Mouse (Mus musculus) embryonic facial prominence, embryonic 10.5 days (tissue): ENCODE data around the gene Lmo3. TPM values are rescaled to one million over a fixed set of nuclear protein-coding genes. Genes with fewer than 3 reads are reported as not detected.

Source experiments
- DNase-seq: peaks from one replicate; pipeline ENCODE4 v3.0.0-alpha.2; 2017; ENCODE audit warnings: low spot score
- H3K27ac ChIP-seq: fragments of 300-500 bp; sonication (generic); replicated peaks from 2 replicates; pipeline ENCODE4 v1.5.1; 2016; ENCODE audit warnings: mild to moderate bottlenecking
- H3K27me3 ChIP-seq: fragments of 300-500 bp; sonication (generic); replicated peaks from 2 replicates; pipeline ENCODE4 v1.6.1; 2016; ENCODE audit warnings: low read depth, mild to moderate bottlenecking; ENCODE audit not compliant: poor library complexity, severe bottlenecking
- H3K36me3 ChIP-seq: fragments of 300-500 bp; sonication (generic); replicated peaks from 2 replicates; pipeline ENCODE4 v1.6.1; 2016; ENCODE audit warnings: mild to moderate bottlenecking, moderate library complexity
- H3K4me1 ChIP-seq: fragments of 300-500 bp; sonication (generic); 2 replicates; pipeline ENCODE4 v1.6.1; 2016
- H3K4me3 ChIP-seq: fragments of 300-500 bp; sonication (generic); 2 replicates; pipeline ENCODE4 v1.5.1; 2016; ENCODE audit warnings: mild to moderate bottlenecking, moderate library complexity
- H3K9me3 ChIP-seq: fragments of 300-500 bp; sonication (generic); 2 replicates; pipeline ENCODE4 v1.6.1; 2016; ENCODE audit warnings: mild to moderate bottlenecking
- WGBS: fragments of 180-500 bp; shearing (Covaris S2); methylation state at CpG from one replicate; pipeline ENCODE4 v1.1.7; 2016; 5-methylcytosine and 5-hydroxymethylcytosine counted together
- polyA plus RNA-seq: library from polyadenylated mRNA; unstranded; fragments of >200 nt; fragmentation: Nextera tagmentation; extraction: Ambion mirVana; gene quantifications from 2 replicates; pipeline ENCODE4 v1.2.1, GENCODE M21; 2016

Gene Lmo3
- polyA plus RNA-seq, 1 experiment from 2014 or later: 5.0 TPM

DNA sequence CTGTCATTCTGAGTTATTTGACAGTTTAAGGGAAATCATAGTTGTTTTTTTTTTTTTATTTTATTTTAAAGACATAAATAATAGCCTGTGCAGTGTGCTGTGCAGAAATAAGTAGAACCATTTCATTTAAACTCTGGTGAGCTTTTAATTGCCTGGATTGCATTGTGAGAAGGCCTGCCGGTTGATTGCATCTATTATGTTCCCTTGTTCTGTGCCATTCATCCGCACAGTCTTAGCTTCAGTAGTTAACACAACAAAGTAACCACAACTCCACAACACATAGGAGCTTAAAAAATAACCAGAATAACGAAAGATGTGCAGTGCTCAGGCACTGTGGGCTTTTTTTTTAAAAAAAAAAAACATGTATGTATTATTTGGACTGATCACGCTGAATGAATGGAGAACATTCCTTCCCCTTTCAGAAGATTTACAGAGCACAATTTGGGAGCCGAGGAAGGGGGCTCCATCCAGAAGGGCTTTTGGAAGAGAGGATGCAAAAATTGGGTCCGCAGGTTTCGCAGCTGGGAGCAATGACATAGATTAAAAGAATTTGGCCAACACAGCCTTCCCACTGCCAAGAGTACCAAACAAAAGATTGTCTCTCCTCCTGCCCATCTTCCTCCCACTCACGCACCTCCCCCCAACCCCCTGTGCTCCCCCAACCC, 161.8 kb downstream of the Lmo3 start:
- DNase-seq: peak; percentile 16

DNA sequence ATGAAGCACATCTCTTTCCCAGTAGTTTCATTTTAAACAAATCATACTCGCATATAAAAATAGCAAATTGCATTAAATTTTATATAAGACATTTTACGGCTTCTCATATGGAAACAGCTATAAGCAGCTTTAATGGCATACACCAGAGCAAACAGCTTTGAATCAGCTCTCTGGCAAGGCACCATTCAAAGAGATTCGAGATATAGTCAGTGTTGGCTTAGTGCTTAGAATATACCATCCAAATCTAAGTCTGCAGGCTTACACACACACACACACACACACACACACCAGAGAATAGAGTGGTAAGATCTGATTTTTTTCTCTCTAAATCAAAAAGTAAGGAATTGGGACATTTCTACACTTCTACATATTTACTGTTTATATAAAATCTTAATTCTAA, 169.7 kb downstream of the Lmo3 start:
- 91% methylated on average over 3 of the region's 3 CpGs for WGBS
- no peak overlapping the region for H3K4me3 ChIP-seq
- no peak for DNase-seq
- H3K27ac ChIP-seq: no peak overlapping the region
- H3K9me3 ChIP-seq: no peaks in the 10 kb centered on the region
- no peaks in the 10 kb centered on the region for H3K4me1 ChIP-seq
- no peaks in the 10 kb centered on the region for H3K27me3 ChIP-seq
- no peaks in the 10 kb centered on the region for H3K36me3 ChIP-seq

More for the DNA sequence above, 161.8 kb downstream of the Lmo3 start:
- peak overlapping the region; percentile 79 for H3K27ac ChIP-seq
- H3K27me3 ChIP-seq: peaks cover 39% of the 10 kb centered on the region
- H3K9me3 ChIP-seq: no peaks in the 10 kb centered on the region
- H3K4me3 ChIP-seq: peak overlapping the region; percentile 57
- no peaks in the 10 kb centered on the region for H3K36me3 ChIP-seq
- WGBS: 20% methylated on average over 8 of the region's 8 CpGs
- H3K4me1 ChIP-seq: peaks cover 39% of the 10 kb centered on the region

DNA sequence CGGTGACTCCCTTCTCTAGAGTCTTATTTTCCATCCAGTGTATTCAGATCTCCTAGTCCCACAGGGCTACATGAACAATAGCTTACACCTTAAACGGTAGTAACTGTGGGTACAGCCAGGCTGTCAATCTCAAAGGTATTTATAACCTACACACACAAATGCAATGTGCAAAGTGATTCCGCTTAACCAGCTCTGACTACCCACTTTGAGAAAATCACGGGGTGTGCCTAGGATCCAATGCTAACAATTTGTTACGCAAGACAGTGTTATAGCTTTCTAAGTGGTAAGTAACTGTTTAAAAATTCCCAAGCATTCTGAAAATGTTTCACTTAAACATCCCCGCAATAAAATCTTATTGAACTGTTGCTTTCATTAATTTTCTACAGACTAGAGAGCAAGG, 179.7 kb downstream of the Lmo3 start:
- no peak overlapping the region for H3K27ac ChIP-seq
- no peak overlapping the region for H3K4me3 ChIP-seq
- WGBS: 82% methylated on average over 6 of the region's 6 CpGs
- no peak for DNase-seq
- no peaks in the 10 kb centered on the region for H3K27me3 ChIP-seq
- H3K4me1 ChIP-seq: no peaks in the 10 kb centered on the region
- no peaks in the 10 kb centered on the region for H3K9me3 ChIP-seq
- H3K36me3 ChIP-seq: no peaks in the 10 kb centered on the region

DNA sequence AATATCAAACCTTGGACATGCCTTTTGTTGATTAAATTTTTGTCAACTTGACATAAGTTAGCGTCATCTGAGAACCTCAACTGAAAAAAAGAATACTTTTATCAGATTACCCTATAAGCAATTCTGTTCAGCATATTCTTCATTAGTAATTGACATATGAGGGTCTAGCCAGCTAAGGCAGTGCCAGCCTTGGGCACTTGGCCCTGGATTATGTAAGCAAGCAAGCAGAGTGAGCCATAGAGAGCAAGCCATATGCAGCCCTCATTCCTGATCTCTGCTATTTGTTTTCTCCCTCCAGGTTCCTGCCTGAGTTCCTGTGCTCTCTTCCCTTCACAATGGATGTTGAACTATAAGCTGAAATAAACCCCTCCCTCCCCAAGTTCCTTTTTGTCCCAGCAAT, 182.9 kb downstream of the Lmo3 start:
- no peaks in the 10 kb centered on the region for H3K36me3 ChIP-seq
- no peak overlapping the region for H3K4me3 ChIP-seq
- no peak overlapping the region for H3K27ac ChIP-seq
- DNase-seq: no peak
- H3K9me3 ChIP-seq: no peaks in the 10 kb centered on the region
- no peaks in the 10 kb centered on the region for H3K27me3 ChIP-seq
- 94% methylated on average over 1 of the region's 1 CpGs for WGBS
- no peaks in the 10 kb centered on the region for H3K4me1 ChIP-seq

DNA sequence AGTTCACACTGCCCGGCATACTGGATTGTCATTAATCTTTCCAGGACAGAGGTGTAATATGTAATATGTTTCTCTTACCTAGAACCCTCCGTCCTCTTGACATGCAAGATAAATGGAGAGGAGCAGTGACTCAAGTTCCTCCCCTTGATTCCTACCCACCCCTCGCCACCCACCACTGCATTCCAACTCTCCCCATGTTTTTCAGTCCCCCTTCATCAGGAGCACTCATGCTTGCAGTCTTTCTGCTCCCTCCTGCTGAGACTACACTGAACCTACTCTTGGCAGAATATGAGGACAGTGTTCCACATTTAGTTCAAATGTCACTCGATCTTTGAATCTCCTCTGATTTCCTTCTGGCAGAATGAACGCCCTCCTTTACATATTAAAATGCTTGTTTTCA, 190.7 kb downstream of the Lmo3 start:
- H3K36me3 ChIP-seq: no peaks in the 10 kb centered on the region
- 73% methylated on average over 5 of the region's 5 CpGs for WGBS
- no peak overlapping the region for H3K27ac ChIP-seq
- peaks cover 7% of the 10 kb centered on the region for H3K4me1 ChIP-seq
- no peak for DNase-seq
- no peak overlapping the region for H3K4me3 ChIP-seq
- no peaks in the 10 kb centered on the region for H3K9me3 ChIP-seq
- H3K27me3 ChIP-seq: no peaks in the 10 kb centered on the region

DNA sequence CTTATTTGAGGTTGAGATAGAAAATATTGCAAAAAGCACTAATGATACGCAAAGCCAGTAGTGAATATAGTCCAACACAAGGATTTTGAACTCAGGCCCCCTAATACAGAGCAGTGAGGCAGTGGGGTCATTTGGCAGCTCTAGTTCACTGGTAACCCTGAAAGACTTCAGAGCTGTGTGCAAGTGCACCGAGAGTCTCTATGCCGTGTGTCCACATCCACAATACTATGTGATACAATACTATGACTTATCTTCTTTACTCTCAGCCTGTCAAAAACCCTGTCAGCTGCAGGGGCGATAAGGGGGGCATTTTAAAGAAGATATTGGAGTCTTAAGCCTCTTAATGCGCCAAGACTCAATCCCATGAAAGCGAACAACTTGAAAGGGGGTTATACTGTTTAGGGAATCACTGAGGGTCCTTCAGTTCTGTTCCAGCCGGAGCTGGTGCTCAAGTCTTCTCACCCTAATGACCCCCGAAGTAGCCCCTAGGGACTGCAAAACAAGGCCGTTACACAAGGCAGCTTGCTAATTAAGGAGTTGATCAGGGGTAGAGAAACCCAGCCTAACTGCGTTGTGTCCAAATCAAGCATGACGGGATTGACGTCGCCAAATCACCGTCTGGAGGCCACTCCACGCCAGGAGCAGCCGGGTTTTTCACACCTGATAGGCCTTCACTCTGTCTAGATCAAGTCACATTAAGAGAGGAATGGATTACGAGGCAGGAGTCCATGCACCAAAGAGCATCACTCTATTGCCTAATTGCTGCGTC, 193.4 kb downstream of the Lmo3 start:
- Histone ChIP-seq H3K27ac (no peak overlapping the region), H3K36me3 (no peaks in the 10 kb centered on the region), H3K4me1 (peaks cover 7% of the 10 kb centered on the region), H3K9me3 (no peaks in the 10 kb centered on the region), H3K27me3 (no peaks in the 10 kb centered on the region), H3K4me3 (no peak overlapping the region)
- DNase-seq: peak; percentile 23
- WGBS: 50% methylated on average over 18 of the region's 18 CpGs

DNA sequence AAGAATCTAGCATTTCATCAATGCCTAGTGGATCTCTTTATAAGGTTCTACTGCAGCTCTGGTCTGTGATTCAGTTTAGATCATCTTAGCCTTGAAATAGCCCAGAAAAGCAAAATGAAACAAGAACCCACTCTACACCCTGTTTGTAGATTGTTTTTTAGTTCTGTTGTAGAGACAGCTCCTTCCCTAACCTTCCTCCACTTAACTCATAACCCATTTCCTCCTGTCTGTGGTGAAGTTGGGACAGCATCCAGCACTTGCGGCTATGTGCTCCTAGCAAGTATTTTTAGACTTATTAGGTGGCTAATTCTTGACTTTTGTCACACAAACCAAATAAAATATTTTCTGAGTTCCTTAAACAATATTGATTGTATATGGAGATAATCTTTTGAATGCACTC, 198.6 kb downstream of the Lmo3 start:
- Histone ChIP-seq H3K9me3 (no peaks in the 10 kb centered on the region), H3K36me3 (no peaks in the 10 kb centered on the region), H3K4me3 (no peak overlapping the region), H3K27ac (no peak overlapping the region), H3K4me1 (peaks cover under 1% of the 10 kb centered on the region; the same call in 1 of the 2 replicates), H3K27me3 (no peaks in the 10 kb centered on the region)
- 91% methylated on average over 1 of the region's 1 CpGs for WGBS
- no peak for DNase-seq

DNA sequence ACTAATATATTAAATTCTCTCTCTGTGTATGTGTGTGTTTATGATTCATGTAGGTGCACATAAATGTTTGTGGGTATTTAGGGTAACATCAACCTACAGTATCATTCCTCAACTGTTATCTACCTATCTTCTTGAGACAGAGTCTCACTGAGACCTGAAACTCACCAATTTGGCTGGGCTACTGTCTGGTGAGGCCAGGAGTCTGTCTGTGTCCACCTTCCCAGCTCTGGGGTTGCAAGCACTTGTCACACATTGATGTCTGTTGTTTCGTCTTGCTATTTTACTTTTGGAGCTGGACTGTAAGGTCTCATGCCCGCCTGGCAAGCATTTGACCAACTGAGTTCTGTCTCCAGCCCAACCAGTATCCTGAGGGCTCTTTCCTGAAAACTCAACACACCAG, 210.6 kb downstream of the Lmo3 start:
- H3K4me3 ChIP-seq: no peak overlapping the region
- no peaks in the 10 kb centered on the region for H3K9me3 ChIP-seq
- 86% methylated on average over 2 of the region's 2 CpGs for WGBS
- H3K27ac ChIP-seq: no peak overlapping the region
- no peaks in the 10 kb centered on the region for H3K4me1 ChIP-seq
- H3K36me3 ChIP-seq: no peaks in the 10 kb centered on the region
- no peak for DNase-seq
- no peaks in the 10 kb centered on the region for H3K27me3 ChIP-seq

DNA sequence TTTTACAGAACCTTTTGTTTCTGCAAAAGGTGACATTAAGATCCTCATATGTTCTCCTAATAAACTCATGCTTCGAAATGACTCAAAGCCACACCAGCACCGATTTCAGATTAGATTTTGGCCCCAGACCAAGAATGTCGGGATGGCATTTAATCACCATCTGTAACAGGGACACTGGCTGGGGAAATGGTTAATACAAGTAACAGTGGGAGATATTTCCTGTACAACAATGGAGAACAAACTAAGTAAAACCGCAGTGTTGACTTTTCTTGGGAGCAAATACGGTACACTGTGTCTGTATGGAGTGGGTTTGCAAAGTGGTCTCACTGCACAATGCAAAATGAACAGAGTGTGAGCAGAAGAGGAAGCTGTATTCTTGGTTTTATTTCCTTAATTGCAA, 217.7 kb downstream of the Lmo3 start:
- no peak overlapping the region for H3K4me3 ChIP-seq
- peaks cover 5% of the 10 kb centered on the region; the same call in 1 of the 2 replicates for H3K4me1 ChIP-seq
- DNase-seq: no peak
- H3K9me3 ChIP-seq: no peaks in the 10 kb centered on the region
- WGBS: 90% methylated on average over 5 of the region's 5 CpGs
- H3K27ac ChIP-seq: no peak overlapping the region
- no peaks in the 10 kb centered on the region for H3K36me3 ChIP-seq
- H3K27me3 ChIP-seq: no peaks in the 10 kb centered on the region

DNA sequence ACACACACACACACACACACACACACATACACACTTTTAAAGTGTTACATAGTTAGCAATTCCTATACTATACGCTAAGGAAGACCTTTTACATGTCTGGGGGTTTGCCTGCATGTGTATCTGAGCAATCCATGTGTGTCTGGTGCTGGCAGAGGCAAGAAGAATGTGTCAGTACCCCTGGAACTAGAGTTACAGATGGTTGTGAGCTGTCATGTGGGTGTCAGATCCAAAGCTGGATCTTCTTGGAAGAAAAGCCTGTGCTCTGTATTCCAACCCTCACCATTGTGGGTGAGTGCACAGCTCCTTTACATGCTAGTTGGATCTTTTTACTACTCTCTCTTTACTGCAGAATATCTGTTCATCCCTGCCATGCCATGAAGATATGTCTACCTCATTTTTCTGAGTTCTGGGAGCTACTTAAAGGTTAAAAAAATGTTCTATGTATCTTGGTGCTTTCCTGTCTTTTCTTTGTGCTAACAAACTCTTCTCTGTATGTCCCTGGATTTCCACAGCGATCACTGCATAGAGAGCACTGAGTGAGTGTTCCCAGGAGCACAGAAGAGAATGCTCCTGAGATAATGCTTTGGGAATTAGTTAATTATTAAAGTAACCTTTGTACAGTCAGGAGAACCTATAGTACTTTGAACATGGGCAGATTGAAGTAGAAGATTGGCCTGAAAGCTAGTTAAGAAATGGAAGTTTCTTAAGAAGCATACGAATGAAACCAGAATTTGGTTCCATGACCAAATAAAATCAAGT, 231.0 kb downstream of the Lmo3 start:
- Histone ChIP-seq H3K36me3 (no peaks in the 10 kb centered on the region), H3K4me1 (no peaks in the 10 kb centered on the region), H3K4me3 (no peak overlapping the region), H3K27me3 (no peaks in the 10 kb centered on the region), H3K9me3 (no peaks in the 10 kb centered on the region), H3K27ac (no peak overlapping the region)
- DNase-seq: no peak
- WGBS: 87% methylated on average over 3 of the region's 3 CpGs

DNA sequence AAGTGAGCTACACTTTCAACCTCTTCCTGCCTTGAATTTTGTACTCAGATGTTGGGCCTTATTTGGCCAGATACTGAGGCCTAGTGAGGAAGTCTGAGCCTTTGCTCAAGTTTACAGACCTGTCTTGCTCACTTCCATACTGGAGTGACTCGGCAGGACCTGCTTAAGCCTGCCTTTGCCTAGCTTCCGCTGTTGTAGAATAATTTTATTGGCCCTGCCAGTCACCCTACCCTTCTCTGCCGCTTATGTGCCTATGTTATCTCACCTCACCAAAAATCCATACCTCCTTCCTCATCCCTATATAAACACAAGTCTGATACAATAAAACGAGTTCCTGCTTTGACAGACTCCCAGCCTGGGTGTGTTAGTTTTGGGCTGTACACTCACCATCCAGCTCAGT, 235.2 kb downstream of the Lmo3 start:
- 88% methylated on average over 4 of the region's 4 CpGs for WGBS
- H3K4me1 ChIP-seq: no peaks in the 10 kb centered on the region
- H3K36me3 ChIP-seq: no peaks in the 10 kb centered on the region
- no peak overlapping the region for H3K4me3 ChIP-seq
- no peak for DNase-seq
- no peaks in the 10 kb centered on the region for H3K27me3 ChIP-seq
- H3K27ac ChIP-seq: no peak overlapping the region
- H3K9me3 ChIP-seq: peaks cover 12% of the 10 kb centered on the region; the same call in 1 of the 2 replicates

DNA sequence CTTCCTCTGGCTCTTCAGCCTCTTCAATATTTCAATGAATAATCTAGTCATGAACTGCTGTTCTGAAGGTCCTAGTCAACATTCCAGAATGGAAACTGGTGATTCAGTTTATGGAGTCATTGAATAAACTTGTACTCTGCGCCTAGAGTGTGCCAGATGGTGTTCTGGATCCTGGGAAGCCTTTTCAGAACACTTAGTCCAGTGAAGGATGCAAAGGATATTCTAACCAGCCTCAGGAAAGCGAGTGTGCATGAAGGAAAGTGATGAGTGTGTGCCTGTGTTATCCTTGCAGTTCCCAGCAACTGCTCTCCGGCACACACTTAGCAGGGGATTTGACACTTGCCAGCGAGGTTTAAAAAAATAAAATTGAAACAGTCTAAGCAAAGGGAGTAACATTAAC, 245.9 kb downstream of the Lmo3 start:
- Histone ChIP-seq H3K9me3 (peaks cover 9% of the 10 kb centered on the region; the same call in 1 of the 2 replicates), H3K27ac (no peak overlapping the region), H3K27me3 (no peaks in the 10 kb centered on the region), H3K4me1 (no peaks in the 10 kb centered on the region), H3K36me3 (no peaks in the 10 kb centered on the region), H3K4me3 (no peak overlapping the region)
- DNase-seq: no peak
- WGBS: 84% methylated on average over 4 of the region's 4 CpGs
